Mouse (Mus musculus) cerebellum, postnatal 25 days (tissue): ENCODE data around the gene Sar1b.
"Not testable (repeated sequence)": the region's sequence is repeated elsewhere in the genome, so short reads cannot be mapped to it uniquely, and the experiment has no call there.

Experiments
- DNase-seq, 2 experiments: peaks; one replicate each; pipeline ENCODE4 v3.0.0; 2021; ENCODE audit warnings: mixed read lengths in 2 of 2

Gene Sar1b

DNA sequence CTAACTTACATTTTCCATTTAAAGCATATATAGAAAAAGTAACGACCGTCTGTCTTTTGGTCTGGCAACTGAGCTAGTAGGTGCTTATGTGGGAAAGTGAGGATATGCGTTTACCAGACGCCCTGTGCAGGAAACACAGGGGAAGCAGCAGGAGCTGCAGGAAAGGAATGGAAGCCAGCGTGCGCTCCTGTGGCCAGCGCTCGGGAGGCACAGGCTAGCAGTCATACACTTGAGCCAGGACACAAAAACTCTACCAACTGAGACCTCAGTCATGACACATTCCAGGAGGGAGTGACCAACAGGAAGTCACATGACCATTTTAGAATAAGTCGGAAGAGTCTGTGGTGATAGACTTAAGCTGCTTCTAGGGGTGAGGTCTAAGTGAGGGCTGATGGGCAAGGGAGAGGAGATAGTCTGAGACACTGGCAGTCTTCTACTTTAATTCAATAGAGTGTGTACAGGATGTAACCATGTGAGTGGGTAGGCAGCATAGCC lies 17.3 kb downstream of the Sar1b start:
- no peak for DNase-seq

GRCm38 (mm10) chr11:51782721-51783120 lies 19.2 kb downstream of the Sar1b start:
- DNase-seq: no peak

GRCm38 (mm10) chr11:51785926-51786325 lies 22.4 kb downstream of the Sar1b start:
- DNase-seq: peak in 1 of 2 experiments; percentile 56

GRCm38 (mm10) chr11:51789735-51790134 lies 26.2 kb downstream of the Sar1b start:
- not testable (repeated sequence) for DNase-seq

DNA sequence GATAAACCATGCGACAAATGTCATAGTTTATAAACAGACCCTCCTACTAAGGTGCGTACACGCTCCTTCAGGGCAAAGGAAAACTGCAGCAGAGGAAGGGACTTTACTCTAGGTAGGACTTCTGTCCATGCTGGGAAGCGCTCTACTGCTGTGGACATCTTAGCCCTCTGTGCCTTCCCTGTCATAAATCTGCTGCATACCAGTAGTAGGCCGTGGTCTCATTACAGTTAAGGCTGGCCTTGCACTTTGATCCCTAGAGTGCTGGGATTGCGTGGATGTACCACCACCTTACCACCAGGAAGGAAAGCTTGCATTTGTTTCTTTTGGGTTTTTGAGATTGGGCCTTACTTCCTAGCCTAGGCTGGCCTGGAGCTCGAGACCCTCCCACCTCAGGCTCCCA lies 27.2 kb downstream of the Sar1b start:
- no peak for DNase-seq

DNA sequence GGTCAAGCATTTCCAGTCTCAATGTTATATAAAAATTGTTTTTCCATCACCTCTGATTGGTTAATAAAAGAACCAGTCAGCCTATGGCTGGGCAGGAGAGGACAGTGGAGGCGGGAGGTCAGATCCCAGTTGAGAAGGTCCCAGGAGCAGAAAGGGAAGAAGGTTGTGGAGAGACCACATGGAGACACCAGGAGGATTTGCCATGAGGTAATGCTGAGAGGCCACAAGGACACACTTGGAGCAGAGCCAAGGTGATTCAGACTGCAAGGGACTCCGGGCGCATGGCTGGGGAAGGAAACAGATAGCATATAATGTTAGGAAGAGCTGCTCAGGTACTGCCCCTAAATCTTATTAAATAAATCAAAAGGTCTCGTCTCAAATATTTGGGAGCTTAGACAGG lies 32.8 kb downstream of the Sar1b start:
- peak; percentile 39 to 62 for DNase-seq

- no peak for DNase-seq
Measured at GRCm38 (mm10) chr11:51800634-51801325, 37.3 kb downstream of the Sar1b start.

GRCm38 (mm10) chr11:51805221-51805981 lies 41.9 kb downstream of the Sar1b start:
- DNase-seq: peak; percentile 67 to 82

DNA sequence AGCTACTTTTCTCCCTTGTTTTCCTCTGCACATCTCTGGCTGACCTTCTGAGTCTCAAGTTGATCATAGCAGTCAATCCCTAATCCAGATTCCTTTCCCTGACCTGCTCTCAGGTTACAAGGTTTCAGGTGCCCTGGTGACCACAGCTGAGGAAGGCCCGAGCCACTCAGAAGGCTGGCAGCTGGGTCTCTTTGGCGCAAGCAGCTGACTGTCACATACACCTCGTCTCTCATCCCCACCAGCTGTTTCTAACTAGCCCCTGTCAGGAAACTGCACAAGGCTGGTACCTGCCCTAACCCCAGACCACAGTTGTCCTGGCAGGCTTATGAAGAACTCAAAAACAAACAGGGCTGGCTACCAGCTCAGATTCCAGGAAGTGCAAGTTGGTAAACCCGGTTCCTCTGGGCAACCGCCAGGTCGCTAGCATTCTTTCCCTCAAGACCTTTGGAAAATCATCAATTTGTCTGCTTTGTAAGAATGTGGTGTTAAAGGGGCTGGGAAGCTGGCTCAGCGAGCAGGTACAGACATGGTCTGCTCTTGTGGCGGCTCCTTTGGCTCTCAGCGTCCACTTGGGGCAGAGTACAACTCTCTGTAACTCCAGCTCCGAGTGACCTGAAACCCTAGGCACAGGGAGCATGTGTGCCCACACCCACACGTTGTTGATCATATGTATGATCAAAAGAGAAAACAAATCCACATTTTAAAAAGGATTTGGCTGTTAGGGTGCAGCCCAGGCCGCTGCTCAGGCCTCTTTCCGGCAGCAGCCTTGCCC lies 43.8 kb downstream of the Sar1b start:
- no peak for DNase-seq

GRCm38 (mm10) chr11:51809632-51810224 lies 46.2 kb downstream of the Sar1b start:
- no peak for DNase-seq

- DNase-seq: no peak
Measured at GRCm38 (mm10) chr11:51811230-51811629, 47.7 kb downstream of the Sar1b start.

DNA sequence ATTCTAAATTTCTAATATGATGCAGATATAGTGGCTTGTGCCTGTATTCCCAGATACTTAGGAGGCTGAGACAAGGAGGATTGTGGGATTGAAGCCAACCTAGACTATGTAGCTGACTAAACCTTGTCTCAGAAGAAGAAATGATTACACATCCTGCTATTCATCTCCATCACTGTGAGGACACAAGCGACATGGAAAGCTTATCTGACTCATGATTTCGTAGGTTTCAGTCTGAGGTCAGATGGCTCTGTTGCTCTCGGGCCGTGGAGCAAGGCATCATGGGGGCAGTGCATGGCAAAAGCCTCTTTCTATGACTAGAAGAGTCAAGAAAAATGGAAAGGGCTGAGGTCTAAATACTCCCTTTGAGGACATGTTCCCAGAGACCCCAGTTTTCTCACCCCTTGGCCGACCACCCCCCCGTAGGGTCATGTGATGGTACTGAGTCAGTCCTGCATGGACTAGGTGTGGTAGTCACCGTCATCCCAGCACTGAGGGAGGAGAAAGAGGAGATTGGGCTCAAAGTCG lies 48.6 kb downstream of the Sar1b start:
- no peak for DNase-seq

DNA sequence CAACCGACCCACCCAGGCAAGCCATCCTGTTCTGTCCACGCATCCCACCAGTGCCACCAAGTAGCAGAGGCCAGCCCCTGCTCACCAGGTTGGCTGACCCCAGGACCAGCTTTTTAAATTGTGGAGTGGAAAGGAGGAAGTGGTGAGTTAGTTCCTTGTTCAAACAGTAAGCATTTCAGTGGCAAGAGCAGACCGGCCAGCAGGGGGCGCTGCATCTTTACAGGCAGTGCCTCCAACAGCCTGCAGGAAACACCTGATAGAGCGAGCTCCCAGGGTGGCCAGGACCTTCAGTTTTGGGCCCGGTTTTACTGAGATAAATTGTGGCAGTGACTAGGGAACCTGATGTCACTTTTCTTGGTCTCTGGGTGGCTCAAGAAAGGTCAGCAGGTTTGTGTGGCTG lies 54.3 kb downstream of the Sar1b start:
- peak; percentile 89 to 94 for DNase-seq

DNA sequence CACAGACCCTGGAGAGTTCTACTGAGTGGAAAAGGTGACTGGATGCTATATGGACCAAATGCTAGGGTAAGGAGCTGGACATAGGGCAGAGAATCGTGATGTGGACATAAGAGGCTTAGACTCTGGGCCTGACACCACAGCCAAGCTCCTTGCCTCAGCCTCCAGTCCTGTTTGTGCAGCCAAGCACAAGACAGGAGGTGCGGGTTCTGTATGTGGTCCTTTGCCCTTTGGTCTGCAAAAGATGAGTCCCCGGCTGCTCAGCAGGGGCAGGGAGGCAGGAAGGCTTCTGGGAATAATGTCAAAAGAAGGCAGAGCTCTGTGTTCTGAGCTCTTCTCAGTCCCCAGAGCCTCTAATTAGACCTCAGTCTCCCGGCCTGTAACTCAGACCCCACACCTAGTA lies 55.4 kb downstream of the Sar1b start:
- DNase-seq: no peak

GRCm38 (mm10) chr11:51819964-51820363 lies 56.5 kb downstream of the Sar1b start:
- peak; percentile 43 to 72 for DNase-seq

GRCm38 (mm10) chr11:51820861-51821260 lies 57.4 kb downstream of the Sar1b start:
- peak; percentile 82 to 92 for DNase-seq

GRCm38 (mm10) chr11:51822736-51823135 lies 59.2 kb downstream of the Sar1b start:
- peak in 1 of 2 experiments; percentile 30 for DNase-seq

DNA sequence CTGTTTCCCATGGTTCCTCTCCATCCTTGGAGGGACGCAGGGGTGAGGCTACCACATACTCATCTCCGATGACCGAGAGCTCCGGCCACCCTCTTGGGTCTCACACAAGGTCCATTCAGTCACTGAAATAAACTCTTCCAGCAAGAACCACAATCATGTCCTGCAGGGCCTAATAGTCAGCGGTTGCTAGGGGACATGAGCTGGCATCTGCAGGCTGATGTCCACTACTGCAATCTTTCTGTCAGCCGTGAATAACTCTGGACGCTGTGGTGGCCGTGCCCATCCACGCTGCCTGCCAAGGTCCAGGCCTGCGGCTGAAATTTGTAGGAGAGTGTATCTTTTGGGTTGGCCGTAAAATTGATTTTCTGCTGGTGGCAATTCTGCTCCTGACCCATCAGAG lies 59.8 kb downstream of the Sar1b start:
- DNase-seq: peak in 1 of 2 experiments; percentile 23

- DNase-seq: peak; percentile 74 to 89
Measured at GRCm38 (mm10) chr11:51823963-51824753, 60.7 kb downstream of the Sar1b start.

DNA sequence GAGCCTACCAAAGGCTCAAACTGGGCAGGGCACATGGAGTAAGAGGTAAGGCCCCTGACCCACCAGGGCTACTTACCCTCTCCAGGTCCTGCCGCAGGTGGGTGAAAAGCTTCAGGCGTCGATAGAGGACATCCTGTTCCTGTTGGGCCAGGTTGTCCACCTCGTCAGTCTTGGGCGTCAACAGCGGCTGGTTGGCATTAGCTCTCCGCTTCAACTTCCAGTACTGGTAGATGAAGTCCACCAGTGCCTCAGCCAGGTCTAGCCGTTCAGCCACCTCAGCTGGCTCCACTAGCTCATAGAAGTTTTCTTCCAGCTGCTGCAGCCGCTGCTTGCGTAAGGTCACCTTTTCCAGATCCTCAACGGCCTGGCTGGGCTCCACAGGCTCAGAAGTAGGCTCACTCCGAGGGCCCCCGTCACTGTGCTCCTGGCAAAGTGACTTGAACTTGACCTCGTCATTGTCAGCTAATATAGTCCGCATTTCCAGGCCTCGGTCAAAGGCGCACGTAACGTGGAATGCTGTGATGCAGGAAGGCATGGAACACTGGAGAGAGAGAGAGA lies 61.5 kb downstream of the Sar1b start:
- DNase-seq: no peak
